Mouse (Mus musculus): ENCODE data around the gene Galnt6. TPM values are rescaled to one million over a fixed set of nuclear protein-coding genes. Genes with fewer than 3 reads are reported as not detected.

Galnt6 gene
- polyA plus RNA-seq, 1 experiment from 2014 or later = 0.67 TPM

DNA sequence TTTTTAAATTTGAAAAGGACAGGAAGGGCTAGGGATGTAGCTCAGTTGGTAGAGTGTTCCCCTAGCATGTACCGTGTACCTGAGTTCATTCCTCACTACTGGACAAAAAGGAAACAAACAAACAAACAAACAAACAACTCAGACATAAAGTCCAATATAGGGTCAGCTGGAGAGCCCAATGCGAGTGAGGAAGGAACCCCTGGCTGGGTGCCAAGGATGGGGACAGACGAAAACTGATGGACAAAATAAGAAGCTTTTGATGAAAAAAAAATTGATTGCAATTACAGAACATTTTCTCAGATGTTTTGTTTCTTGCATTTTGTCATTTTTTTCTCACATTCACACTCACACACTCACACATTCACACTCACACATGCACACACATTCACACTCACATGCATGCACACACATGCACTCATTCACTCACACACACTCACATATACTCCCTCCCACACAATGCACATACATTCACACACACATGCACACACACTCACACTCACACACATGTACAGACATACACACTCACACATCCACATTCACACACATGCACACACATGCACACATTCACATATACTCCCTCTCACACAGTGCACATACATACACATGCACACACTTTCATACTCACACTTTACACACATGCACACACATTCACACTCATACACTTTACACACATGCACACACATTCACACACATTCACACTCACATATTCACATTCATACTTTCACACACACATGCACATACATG, 26.9 kb upstream of the Galnt6 start:
- no peak for ATAC-seq (ENCODE audit: low read depth)
- 44% methylated on average over 3 of the region's 3 CpGs for WGBS
- Histone ChIP-seq H3K4me2 (ENCODE audit: low read depth, low read length) (no peak overlapping the region), H3K9ac (ENCODE audit: low read length) (no peak overlapping the region), H3K4me1 (replicated peaks; ENCODE audit: control insufficient read depth, insufficient read depth, low read length) (peaks cover 2% of the 10 kb centered on the region), H3K27me3 (ENCODE audit: control insufficient read depth, insufficient read depth, low read depth, low read length) (peaks cover 12% of the 10 kb centered on the region), H3K9me3 (ENCODE audit: control insufficient read depth, low read length) (no peaks in the 10 kb centered on the region), H3K4me3 (ENCODE audit: low read length) (no peak overlapping the region), H3K27ac (ENCODE audit: low read length) (no peak overlapping the region), H3K36me3 (ENCODE audit: control insufficient read depth, insufficient read depth, low read length) (no peaks in the 10 kb centered on the region)

DNA sequence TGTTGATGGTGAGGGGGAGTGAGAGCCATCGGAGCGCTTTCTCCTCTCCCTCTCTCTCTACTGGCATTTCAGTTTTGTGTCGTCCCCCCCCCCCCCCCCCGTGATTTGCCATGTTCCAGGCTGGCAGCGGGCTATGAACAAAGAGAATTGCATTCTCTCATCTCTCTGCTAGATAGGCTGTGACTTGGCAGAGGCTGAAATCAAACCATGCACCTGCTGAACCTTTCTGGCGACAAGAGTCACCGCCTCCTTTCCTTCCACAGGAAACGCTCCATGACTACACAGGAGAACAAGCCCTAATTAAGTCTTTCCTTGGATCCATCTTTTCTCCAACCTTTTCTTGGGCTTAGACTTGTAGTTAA, 26.3 kb upstream of the Galnt6 start:
- peaks cover 10% of the 10 kb centered on the region for H3K27me3 ChIP-seq (ENCODE audit: control insufficient read depth, insufficient read depth, low read depth, low read length)
- no peak for ATAC-seq (ENCODE audit: low read depth)
- H3K4me2 ChIP-seq (ENCODE audit: low read depth, low read length) = peak overlapping the region; percentile 30
- H3K36me3 ChIP-seq (ENCODE audit: control insufficient read depth, insufficient read depth, low read length) = no peaks in the 10 kb centered on the region
- H3K9ac ChIP-seq (ENCODE audit: low read length) = no peak overlapping the region
- H3K4me3 ChIP-seq (ENCODE audit: low read length) = no peak overlapping the region
- no peaks in the 10 kb centered on the region for H3K9me3 ChIP-seq (ENCODE audit: control insufficient read depth, low read length)
- peak overlapping the region; percentile 57 for H3K27ac ChIP-seq (ENCODE audit: low read length)
- WGBS = 31% methylated on average over 7 of the region's 8 CpGs
- H3K4me1 ChIP-seq (replicated peaks; ENCODE audit: control insufficient read depth, insufficient read depth, low read length) = no peaks in the 10 kb centered on the region; the same call in 1 of the 2 replicates

DNA sequence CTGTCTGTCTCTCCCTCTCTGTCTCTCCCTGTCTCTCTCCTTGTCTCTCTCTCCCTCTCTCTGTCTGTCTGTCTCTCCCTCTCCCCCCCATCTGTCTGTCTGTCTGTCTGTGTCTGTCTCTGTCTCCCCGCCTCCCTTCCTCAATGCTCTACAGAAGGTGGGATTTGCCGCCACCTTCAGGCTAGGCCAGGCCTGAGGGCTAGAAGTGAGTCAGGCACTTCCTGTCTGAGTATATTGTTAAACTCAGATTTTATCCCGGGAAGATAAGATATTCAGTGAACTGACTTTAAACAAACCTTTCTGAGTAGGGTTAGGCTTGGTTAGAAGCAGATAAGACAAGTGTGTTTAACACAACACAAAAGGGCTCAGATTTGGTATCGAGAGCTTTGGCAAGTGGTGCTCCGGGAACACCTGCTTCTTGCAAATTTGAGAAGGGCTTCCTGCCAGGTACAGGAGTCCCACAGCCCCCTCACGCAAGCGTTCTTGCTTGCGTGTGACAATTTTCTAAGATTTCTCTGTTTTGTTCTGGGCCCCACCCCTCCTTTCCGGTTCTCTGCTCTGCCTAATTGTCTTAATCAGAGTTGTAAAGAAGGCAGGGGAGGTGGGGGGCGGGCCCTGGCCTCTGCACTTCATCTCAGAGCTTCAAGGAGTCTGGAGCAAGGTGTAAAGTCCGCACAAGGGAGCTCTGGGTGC, 25.8 kb upstream of the Galnt6 start:
- H3K4me1 ChIP-seq (replicated peaks; ENCODE audit: control insufficient read depth, insufficient read depth, low read length) = no peaks in the 10 kb centered on the region; the same call in 1 of the 2 replicates
- H3K36me3 ChIP-seq (ENCODE audit: control insufficient read depth, insufficient read depth, low read length) = no peaks in the 10 kb centered on the region
- H3K27me3 ChIP-seq (ENCODE audit: control insufficient read depth, insufficient read depth, low read depth, low read length) = peaks cover 11% of the 10 kb centered on the region; the same call in 1 of the 2 replicates
- no peaks in the 10 kb centered on the region for H3K9me3 ChIP-seq (ENCODE audit: control insufficient read depth, low read length)
- H3K27ac ChIP-seq (ENCODE audit: low read length) = peak overlapping the region; percentile 57
- peak; percentile 70 for ATAC-seq (ENCODE audit: low read depth)
- peak overlapping the region; percentile 30 for H3K4me2 ChIP-seq (ENCODE audit: low read depth, low read length)
- WGBS = 7% methylated on average over 11 of the region's 11 CpGs
- no peak overlapping the region; the same call in 1 of the 2 replicates for H3K9ac ChIP-seq (ENCODE audit: low read length)
- no peak overlapping the region for H3K4me3 ChIP-seq (ENCODE audit: low read length)

DNA sequence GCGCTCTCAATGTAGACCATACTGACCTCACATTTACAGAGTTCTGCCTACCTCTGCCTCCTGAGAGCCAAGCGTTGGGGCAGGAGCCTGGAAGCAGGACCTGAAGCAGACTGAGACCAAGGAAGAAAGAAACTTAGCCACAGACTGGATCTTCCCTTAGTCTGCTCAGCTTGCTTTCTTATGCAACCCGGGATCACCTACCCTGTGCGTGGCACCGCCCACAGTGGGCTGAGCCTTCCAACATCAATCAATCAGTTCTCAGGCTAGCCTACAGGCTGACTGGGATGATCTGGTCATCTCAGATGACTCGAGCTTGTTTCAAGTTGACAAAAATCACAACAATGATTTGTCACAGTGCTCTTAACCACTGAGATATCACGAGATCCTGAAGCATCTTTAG, 24.9 kb upstream of the Galnt6 start:
- WGBS = 39% methylated on average over 7 of the region's 7 CpGs
- peaks cover 11% of the 10 kb centered on the region; the same call in 1 of the 2 replicates for H3K27me3 ChIP-seq (ENCODE audit: control insufficient read depth, insufficient read depth, low read depth, low read length)
- no peaks in the 10 kb centered on the region; the same call in 1 of the 2 replicates for H3K4me1 ChIP-seq (replicated peaks; ENCODE audit: control insufficient read depth, insufficient read depth, low read length)
- H3K4me2 ChIP-seq (ENCODE audit: low read depth, low read length) = no peak overlapping the region
- no peaks in the 10 kb centered on the region for H3K36me3 ChIP-seq (ENCODE audit: control insufficient read depth, insufficient read depth, low read length)
- H3K4me3 ChIP-seq (ENCODE audit: low read length) = no peak overlapping the region
- no peak for ATAC-seq (ENCODE audit: low read depth)
- no peaks in the 10 kb centered on the region for H3K9me3 ChIP-seq (ENCODE audit: control insufficient read depth, low read length)
- no peak overlapping the region for H3K27ac ChIP-seq (ENCODE audit: low read length)
- no peak overlapping the region for H3K9ac ChIP-seq (ENCODE audit: low read length)

DNA sequence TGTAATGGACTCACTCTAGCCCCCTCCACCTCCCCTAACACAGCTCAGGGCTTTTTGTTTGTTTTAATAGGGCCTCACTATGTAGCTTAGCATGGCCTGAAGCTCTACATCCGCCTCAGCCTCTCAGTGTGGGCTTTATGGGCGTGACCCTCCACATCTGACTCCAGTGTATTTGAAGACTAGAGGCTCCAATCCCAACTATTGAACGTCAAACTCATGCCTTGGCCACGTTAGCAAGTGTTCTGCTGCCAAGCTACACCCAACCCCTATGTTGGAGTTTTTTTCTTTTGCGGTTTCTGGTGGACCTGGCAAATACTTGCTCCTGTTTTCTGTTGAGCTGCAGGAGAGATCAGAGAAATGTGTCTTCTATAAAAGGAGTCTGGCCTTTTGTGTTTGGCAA, 23.9 kb upstream of the Galnt6 start:
- Histone ChIP-seq H3K27ac (ENCODE audit: low read length) (no peak overlapping the region), H3K27me3 (ENCODE audit: control insufficient read depth, insufficient read depth, low read depth, low read length) (peaks cover 17% of the 10 kb centered on the region; the same call in 1 of the 2 replicates), H3K4me1 (replicated peaks; ENCODE audit: control insufficient read depth, insufficient read depth, low read length) (no peaks in the 10 kb centered on the region; the same call in none of the 2 replicates), H3K4me2 (ENCODE audit: low read depth, low read length) (no peak overlapping the region), H3K36me3 (ENCODE audit: control insufficient read depth, insufficient read depth, low read length) (no peaks in the 10 kb centered on the region), H3K4me3 (ENCODE audit: low read length) (no peak overlapping the region), H3K9ac (ENCODE audit: low read length) (no peak overlapping the region), H3K9me3 (ENCODE audit: control insufficient read depth, low read length) (no peaks in the 10 kb centered on the region)
- ATAC-seq (ENCODE audit: low read depth) = no peak
- WGBS = 36% methylated on average over 5 of the region's 5 CpGs

DNA sequence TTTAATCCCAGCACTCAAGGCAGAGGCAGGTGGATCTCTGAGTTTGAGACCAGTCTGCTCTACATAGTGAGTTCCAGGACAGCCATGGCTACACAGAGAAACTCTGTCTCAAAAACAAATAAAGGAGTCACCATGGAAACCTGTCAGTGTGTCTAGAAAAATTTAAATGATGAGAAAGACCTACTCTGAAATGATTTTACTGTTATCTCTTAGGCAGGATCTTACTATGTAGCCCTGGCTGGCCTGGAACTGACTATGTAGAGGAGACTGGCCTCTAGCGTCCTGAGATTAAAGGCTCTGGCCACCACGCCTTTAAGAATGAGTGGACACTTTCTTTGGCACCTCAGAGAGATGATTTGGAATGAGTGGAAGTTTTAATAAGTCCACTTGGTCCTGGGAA, 23.3 kb upstream of the Galnt6 start:
- Histone ChIP-seq H3K27me3 (ENCODE audit: control insufficient read depth, insufficient read depth, low read depth, low read length) (peaks cover 17% of the 10 kb centered on the region; the same call in 1 of the 2 replicates), H3K4me2 (ENCODE audit: low read depth, low read length) (no peak overlapping the region), H3K36me3 (ENCODE audit: control insufficient read depth, insufficient read depth, low read length) (no peaks in the 10 kb centered on the region), H3K9ac (ENCODE audit: low read length) (no peak overlapping the region), H3K4me1 (replicated peaks; ENCODE audit: control insufficient read depth, insufficient read depth, low read length) (peaks cover 6% of the 10 kb centered on the region), H3K27ac (ENCODE audit: low read length) (no peak overlapping the region), H3K4me3 (ENCODE audit: low read length) (no peak overlapping the region), H3K9me3 (ENCODE audit: control insufficient read depth, low read length) (no peaks in the 10 kb centered on the region)
- 69% methylated on average over 2 of the region's 2 CpGs for WGBS
- ATAC-seq (ENCODE audit: low read depth) = no peak

DNA sequence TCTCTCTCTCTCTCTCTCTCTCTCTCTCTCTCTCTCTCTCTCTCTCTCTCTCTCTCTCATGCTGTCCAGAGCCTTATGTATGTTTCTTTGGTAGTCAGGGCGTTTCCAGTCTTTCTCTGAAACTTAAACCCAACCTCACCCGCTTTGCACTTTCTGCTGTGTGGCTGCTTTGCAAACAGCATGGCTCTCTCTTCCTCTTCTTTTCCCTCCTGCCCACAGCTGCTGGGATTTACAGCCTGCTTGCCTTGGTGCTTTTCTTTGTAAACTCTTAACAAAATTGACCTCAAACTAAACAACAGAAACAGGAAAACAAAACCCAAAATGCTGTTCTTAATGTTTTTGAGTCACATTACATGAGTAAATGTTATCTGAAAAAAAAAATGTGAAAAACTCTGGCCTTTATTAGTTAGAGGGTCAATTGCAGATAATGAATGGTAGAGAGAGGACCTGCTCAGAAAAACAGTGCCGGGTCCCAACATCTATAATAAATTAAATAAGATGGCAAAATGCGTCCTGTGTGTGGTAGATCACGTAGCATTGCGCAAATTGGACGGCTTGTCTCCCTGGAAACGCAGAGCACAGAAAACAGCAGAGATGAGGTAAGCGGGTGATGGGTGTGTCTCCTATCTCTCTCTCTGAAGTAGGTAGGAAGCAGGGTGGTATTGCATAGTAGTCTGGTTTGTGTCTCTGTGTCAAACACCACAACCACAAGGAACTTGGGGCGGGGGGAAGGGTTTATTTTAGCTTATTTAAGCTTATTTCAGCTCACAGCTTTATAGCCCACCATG, 20.8 kb upstream of the Galnt6 start:
- H3K27ac ChIP-seq (ENCODE audit: low read length) = no peak overlapping the region
- H3K9ac ChIP-seq (ENCODE audit: low read length) = no peak overlapping the region
- H3K4me2 ChIP-seq (ENCODE audit: low read depth, low read length) = no peak overlapping the region
- no peak overlapping the region for H3K4me3 ChIP-seq (ENCODE audit: low read length)
- no peaks in the 10 kb centered on the region for H3K9me3 ChIP-seq (ENCODE audit: control insufficient read depth, low read length)
- ATAC-seq (ENCODE audit: low read depth) = no peak
- peaks cover 8% of the 10 kb centered on the region; the same call in 1 of the 2 replicates for H3K4me1 ChIP-seq (replicated peaks; ENCODE audit: control insufficient read depth, insufficient read depth, low read length)
- H3K27me3 ChIP-seq (ENCODE audit: control insufficient read depth, insufficient read depth, low read depth, low read length) = peaks cover 17% of the 10 kb centered on the region
- WGBS = 68% methylated on average over 10 of the region's 10 CpGs
- H3K36me3 ChIP-seq (ENCODE audit: control insufficient read depth, insufficient read depth, low read length) = no peaks in the 10 kb centered on the region

DNA sequence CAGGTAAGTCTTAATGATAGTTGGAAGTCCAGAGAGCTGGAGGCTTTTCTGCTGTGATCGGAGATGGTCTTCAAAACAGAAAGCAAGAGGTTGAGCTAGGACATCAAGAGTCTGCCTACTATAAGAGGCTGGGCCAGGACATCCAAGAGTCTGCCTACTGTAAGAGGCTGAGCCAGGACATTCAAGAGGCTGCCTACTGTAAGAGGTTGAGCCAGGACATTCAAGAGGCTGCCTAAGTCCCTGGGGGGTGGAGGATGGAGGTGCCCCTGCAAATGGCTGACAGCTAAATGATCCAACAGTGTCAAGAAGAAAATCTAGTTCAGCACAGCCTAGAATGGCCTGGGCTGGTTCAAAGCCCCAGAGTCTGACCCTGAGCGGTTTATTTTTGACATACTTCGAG, 19.4 kb upstream of the Galnt6 start:
- Histone ChIP-seq H3K27ac (ENCODE audit: low read length) (no peak overlapping the region), H3K4me1 (replicated peaks; ENCODE audit: control insufficient read depth, insufficient read depth, low read length) (peaks cover 8% of the 10 kb centered on the region; the same call in 1 of the 2 replicates), H3K4me2 (ENCODE audit: low read depth, low read length) (no peak overlapping the region), H3K9me3 (ENCODE audit: control insufficient read depth, low read length) (no peaks in the 10 kb centered on the region), H3K4me3 (ENCODE audit: low read length) (no peak overlapping the region), H3K9ac (ENCODE audit: low read length) (no peak overlapping the region), H3K27me3 (ENCODE audit: control insufficient read depth, insufficient read depth, low read depth, low read length) (peaks cover 12% of the 10 kb centered on the region), H3K36me3 (ENCODE audit: control insufficient read depth, insufficient read depth, low read length) (no peaks in the 10 kb centered on the region)
- 72% methylated on average over 3 of the region's 3 CpGs for WGBS
- ATAC-seq (ENCODE audit: low read depth) = no peak
